Mouse (Mus musculus): ENCODE results near the gene Hsd17b11. TPM values are rescaled to one million over a fixed set of nuclear protein-coding genes. Genes with fewer than 3 reads are reported as not detected.

The Hsd17b11 gene
- polyA plus RNA-seq, 1 experiment from 2014 or later = 6.5 TPM

GRCm38 (mm10) chr5:104042906-104043305 lies 21.2 kb upstream of the Hsd17b11 start:
- Histone ChIP-seq H3K27me3 (replicated peaks; ENCODE audit: control insufficient read depth, insufficient read depth, low read length) (no peaks in the 10 kb centered on the region), H3K4me3 (ENCODE audit: low read depth, low read length) (no peak overlapping the region), H3K27ac (ENCODE audit: low read depth) (no peak overlapping the region), H3K9ac (ENCODE audit: low read length) (no peak overlapping the region), H3K36me3 (ENCODE audit: control insufficient read depth, insufficient read depth, low read length) (no peaks in the 10 kb centered on the region), H3K4me1 (replicated peaks; ENCODE audit: control insufficient read depth, insufficient read depth, low read length) (peaks cover 5% of the 10 kb centered on the region; the same call in 1 of the 2 replicates), H3K4me2 (ENCODE audit: low read length) (no peak overlapping the region), H3K9me3 (ENCODE audit: control insufficient read depth, low read length) (no peaks in the 10 kb centered on the region)
- DNase-seq (ENCODE audit: low spot score) (no peak), ATAC-seq (replicated peaks; ENCODE audit: low FRiP score, low TSS enrichment, low read depth) (no peak)
- 93% methylated on average over 2 of the region's 2 CpGs for WGBS

GRCm38 (mm10) chr5:104039154-104039932 lies 17.6 kb upstream of the Hsd17b11 start:
- Histone ChIP-seq H3K36me3 (ENCODE audit: control insufficient read depth, insufficient read depth, low read length) (no peaks in the 10 kb centered on the region), H3K4me2 (ENCODE audit: low read length) (no peak overlapping the region), H3K9me3 (ENCODE audit: control insufficient read depth, low read length) (no peaks in the 10 kb centered on the region), H3K4me3 (ENCODE audit: low read depth, low read length) (no peak overlapping the region), H3K9ac (ENCODE audit: low read length) (no peak overlapping the region), H3K4me1 (replicated peaks; ENCODE audit: control insufficient read depth, insufficient read depth, low read length) (no peaks in the 10 kb centered on the region), H3K27ac (ENCODE audit: low read depth) (no peak overlapping the region), H3K27me3 (replicated peaks; ENCODE audit: control insufficient read depth, insufficient read depth, low read length) (no peaks in the 10 kb centered on the region)
- ATAC-seq (replicated peaks; ENCODE audit: low FRiP score, low TSS enrichment, low read depth) (no peak), DNase-seq (ENCODE audit: low spot score) (no peak)
- WGBS = 66% methylated on average over 6 of the region's 6 CpGs

- WGBS = 78% methylated on average over 1 of the region's 1 CpGs
- Histone ChIP-seq H3K27ac (ENCODE audit: low read depth) (no peak overlapping the region), H3K4me3 (ENCODE audit: low read depth, low read length) (no peak overlapping the region), H3K4me2 (ENCODE audit: low read length) (no peak overlapping the region), H3K9me3 (ENCODE audit: control insufficient read depth, low read length) (no peaks in the 10 kb centered on the region), H3K9ac (ENCODE audit: low read length) (no peak overlapping the region), H3K4me1 (replicated peaks; ENCODE audit: control insufficient read depth, insufficient read depth, low read length) (no peaks in the 10 kb centered on the region), H3K27me3 (replicated peaks; ENCODE audit: control insufficient read depth, insufficient read depth, low read length) (no peaks in the 10 kb centered on the region), H3K36me3 (ENCODE audit: control insufficient read depth, insufficient read depth, low read length) (no peaks in the 10 kb centered on the region)
- ATAC-seq (replicated peaks; ENCODE audit: low FRiP score, low TSS enrichment, low read depth) (no peak), DNase-seq (ENCODE audit: low spot score) (no peak)
These were observed 15.0 kb upstream of the Hsd17b11 start for GRCm38 (mm10) chr5:104036686-104037085.

GRCm38 (mm10) chr5:104035824-104036223 lies 14.1 kb upstream of the Hsd17b11 start:
- H3K27me3 ChIP-seq (replicated peaks; ENCODE audit: control insufficient read depth, insufficient read depth, low read length) = no peaks in the 10 kb centered on the region
- DNase-seq (ENCODE audit: low spot score) (no peak), ATAC-seq (replicated peaks; ENCODE audit: low FRiP score, low TSS enrichment, low read depth) (no peak)
- H3K27ac ChIP-seq (ENCODE audit: low read depth) = no peak overlapping the region
- H3K36me3 ChIP-seq (ENCODE audit: control insufficient read depth, insufficient read depth, low read length) = no peaks in the 10 kb centered on the region
- H3K9ac ChIP-seq (ENCODE audit: low read length) = no peak overlapping the region
- H3K9me3 ChIP-seq (ENCODE audit: control insufficient read depth, low read length) = no peaks in the 10 kb centered on the region
- WGBS = 59% methylated on average over 1 of the region's 1 CpGs
- H3K4me2 ChIP-seq (ENCODE audit: low read length) = no peak overlapping the region
- H3K4me1 ChIP-seq (replicated peaks; ENCODE audit: control insufficient read depth, insufficient read depth, low read length) = no peaks in the 10 kb centered on the region
- H3K4me3 ChIP-seq (ENCODE audit: low read depth, low read length) = no peak overlapping the region

- no peaks in the 10 kb centered on the region for H3K27me3 ChIP-seq (replicated peaks; ENCODE audit: control insufficient read depth, insufficient read depth, low read length)
- DNase-seq (ENCODE audit: low spot score) = no peak
- H3K36me3 ChIP-seq (ENCODE audit: control insufficient read depth, insufficient read depth, low read length) = no peaks in the 10 kb centered on the region
- no peaks in the 10 kb centered on the region for H3K9me3 ChIP-seq (ENCODE audit: control insufficient read depth, low read length)
- H3K4me3 ChIP-seq (ENCODE audit: low read depth, low read length) = no peak overlapping the region
- no peaks in the 10 kb centered on the region for H3K4me1 ChIP-seq (replicated peaks; ENCODE audit: control insufficient read depth, insufficient read depth, low read length)
- no peak overlapping the region for H3K9ac ChIP-seq (ENCODE audit: low read length)
- ATAC-seq (replicated peaks; ENCODE audit: low FRiP score, low TSS enrichment, low read depth) = no peak
- H3K27ac ChIP-seq (ENCODE audit: low read depth) = no peak overlapping the region
- H3K4me2 ChIP-seq (ENCODE audit: low read length) = no peak overlapping the region
These were observed 13.3 kb upstream of the Hsd17b11 start for GRCm38 (mm10) chr5:104035066-104035465.

GRCm38 (mm10) chr5:104032434-104033097 lies 10.8 kb upstream of the Hsd17b11 start:
- ATAC-seq (replicated peaks; ENCODE audit: low FRiP score, low TSS enrichment, low read depth) (no peak), DNase-seq (ENCODE audit: low spot score) (no peak)
- no peaks in the 10 kb centered on the region for H3K9me3 ChIP-seq (ENCODE audit: control insufficient read depth, low read length)
- 85% methylated on average over 2 of the region's 2 CpGs for WGBS
- H3K9ac ChIP-seq (ENCODE audit: low read length) = no peak overlapping the region
- H3K27me3 ChIP-seq (replicated peaks; ENCODE audit: control insufficient read depth, insufficient read depth, low read length) = no peaks in the 10 kb centered on the region
- H3K4me2 ChIP-seq (ENCODE audit: low read length) = no peak overlapping the region
- H3K4me3 ChIP-seq (ENCODE audit: low read depth, low read length) = no peak overlapping the region
- H3K36me3 ChIP-seq (ENCODE audit: control insufficient read depth, insufficient read depth, low read length) = no peaks in the 10 kb centered on the region
- H3K4me1 ChIP-seq (replicated peaks; ENCODE audit: control insufficient read depth, insufficient read depth, low read length) = no peaks in the 10 kb centered on the region
- no peak overlapping the region for H3K27ac ChIP-seq (ENCODE audit: low read depth)

- no peak overlapping the region for H3K4me2 ChIP-seq (ENCODE audit: low read length)
These were observed 3.6 kb upstream of the Hsd17b11 start for GRCm38 (mm10) chr5:104025245-104025854.

GRCm38 (mm10) chr5:104024762-104025161 lies 3.0 kb upstream of the Hsd17b11 start:
- H3K27me3 ChIP-seq (replicated peaks; ENCODE audit: control insufficient read depth, insufficient read depth, low read length) = no peaks in the 10 kb centered on the region
- H3K4me2 ChIP-seq (ENCODE audit: low read length) = no peak overlapping the region
- H3K9ac ChIP-seq (ENCODE audit: low read length) = no peak overlapping the region
- H3K9me3 ChIP-seq (ENCODE audit: control insufficient read depth, low read length) = no peaks in the 10 kb centered on the region
- ATAC-seq (replicated peaks; ENCODE audit: low FRiP score, low TSS enrichment, low read depth) (no peak), DNase-seq (ENCODE audit: low spot score) (no peak)
- no peaks in the 10 kb centered on the region for H3K36me3 ChIP-seq (ENCODE audit: control insufficient read depth, insufficient read depth, low read length)
- H3K27ac ChIP-seq (ENCODE audit: low read depth) = no peak overlapping the region
- 66% methylated on average over 11 of the region's 11 CpGs for WGBS
- peaks cover 19% of the 10 kb centered on the region for H3K4me1 ChIP-seq (replicated peaks; ENCODE audit: control insufficient read depth, insufficient read depth, low read length)
- H3K4me3 ChIP-seq (ENCODE audit: low read depth, low read length) = no peak overlapping the region

More at GRCm38 (mm10) chr5:104025245-104025854, 3.6 kb upstream of the Hsd17b11 start:
- 48% methylated on average over 17 of the region's 17 CpGs for WGBS
- H3K9ac ChIP-seq (ENCODE audit: low read length) = no peak overlapping the region
- no peak overlapping the region for H3K27ac ChIP-seq (ENCODE audit: low read depth)
- H3K27me3 ChIP-seq (replicated peaks; ENCODE audit: control insufficient read depth, insufficient read depth, low read length) = no peaks in the 10 kb centered on the region
- H3K36me3 ChIP-seq (ENCODE audit: control insufficient read depth, insufficient read depth, low read length) = no peaks in the 10 kb centered on the region
- peaks cover 14% of the 10 kb centered on the region for H3K4me1 ChIP-seq (replicated peaks; ENCODE audit: control insufficient read depth, insufficient read depth, low read length)
- no peak for DNase-seq (ENCODE audit: low spot score)
- H3K9me3 ChIP-seq (ENCODE audit: control insufficient read depth, low read length) = no peaks in the 10 kb centered on the region
- ATAC-seq (replicated peaks; ENCODE audit: low FRiP score, low TSS enrichment, low read depth) = no peak
- H3K4me3 ChIP-seq (ENCODE audit: low read depth, low read length) = no peak overlapping the region

Data from intestine, embryonic 14.5 days (tissue).